Mouse (Mus musculus) heart, postnatal 0 days (tissue): ENCODE results near the gene Tgm1.

ENCODE experiments used
- CTCF ChIP-seq: IDR thresholded peaks from 2 replicates; pipeline ENCODE4 v1.5.1; 2016; ENCODE audit warnings: antibody characterized with exemption, control low read depth, low read depth
- EP300 ChIP-seq: IDR thresholded peaks from 2 replicates; pipeline ENCODE4 v1.6.1; 2016; ENCODE audit warnings: antibody characterized with exemption, low read depth

GRCm38 (mm10) chr14:55734869-55735268, 21.1 kb upstream of the Tgm1 start:
- no peak for TF ChIP-seq CTCF
- no peak for TF ChIP-seq EP300
